Mouse (Mus musculus) kidney, embryonic 15.5 days (tissue): ENCODE results near the gene Tmem170. TPM values are rescaled to one million over a fixed set of nuclear protein-coding genes. Genes with fewer than 3 reads are reported as not detected.
"Not testable (repeated sequence)": the region's sequence is repeated elsewhere in the genome, so short reads cannot be mapped to it uniquely, and the experiment has no call there.

ENCODE experiments used
- ATAC-seq: fragments of 200-750 bp; cut with Nextera tagmentation; replicated peaks from 2 replicates; pipeline ENCODE4 v1.8.0; 2017; ENCODE audit warnings: moderate TSS enrichment; ENCODE audit not compliant: low FRiP score
- H3K27ac ChIP-seq: fragments of 300-500 bp; sonication (generic); 2 replicates; pipeline ENCODE4 v1.5.1; 2015; ENCODE audit warnings: mild to moderate bottlenecking, inconsistent platforms
- H3K27me3 ChIP-seq: fragments of 300-500 bp; sonication (generic); 2 replicates; pipeline ENCODE4 v1.6.1; 2015; ENCODE audit warnings: inconsistent platforms
- H3K36me3 ChIP-seq: fragments of 300-500 bp; sonication (generic); 2 replicates; pipeline ENCODE4 v1.6.1; 2015; ENCODE audit warnings: inconsistent platforms
- H3K4me1 ChIP-seq: fragments of 300-500 bp; sonication (generic); 2 replicates; pipeline ENCODE4 v1.6.1; 2015; ENCODE audit warnings: inconsistent platforms
- H3K4me2 ChIP-seq: fragments of 300-500 bp; sonication (generic); 2 replicates; pipeline ENCODE4 v1.6.1; 2015; ENCODE audit warnings: moderate library complexity, mild to moderate bottlenecking, inconsistent platforms
- H3K4me3 ChIP-seq: fragments of 300-500 bp; sonication (generic); replicated peaks from 2 replicates; pipeline ENCODE4 v1.5.1; 2015; ENCODE audit warnings: mild to moderate bottlenecking, inconsistent platforms
- H3K9ac ChIP-seq: fragments of 300-500 bp; sonication (generic); 2 replicates; pipeline ENCODE4 v1.6.1; 2015; ENCODE audit warnings: mild to moderate bottlenecking, inconsistent platforms
- H3K9me3 ChIP-seq: fragments of 300-500 bp; sonication (generic); replicated peaks from 2 replicates; pipeline ENCODE4 v1.6.1; 2016; ENCODE audit warnings: inconsistent platforms
- WGBS: fragments of 180-500 bp; shearing (Covaris S2); methylation state at CpG from one replicate; pipeline ENCODE4 v1.1.7; 2015; ENCODE audit warnings: mixed read lengths; 5-methylcytosine and 5-hydroxymethylcytosine counted together
- polyA plus RNA-seq: library from polyadenylated mRNA; unstranded; fragments of >200 nt; fragmentation: Nextera tagmentation; extraction: Ambion mirVana; gene quantifications from 2 replicates; pipeline ENCODE4 v1.2.1, GENCODE M21; 2015

Gene Tmem170
- polyA plus RNA-seq, 1 experiment from 2014 or later, result 13.0 TPM

DNA sequence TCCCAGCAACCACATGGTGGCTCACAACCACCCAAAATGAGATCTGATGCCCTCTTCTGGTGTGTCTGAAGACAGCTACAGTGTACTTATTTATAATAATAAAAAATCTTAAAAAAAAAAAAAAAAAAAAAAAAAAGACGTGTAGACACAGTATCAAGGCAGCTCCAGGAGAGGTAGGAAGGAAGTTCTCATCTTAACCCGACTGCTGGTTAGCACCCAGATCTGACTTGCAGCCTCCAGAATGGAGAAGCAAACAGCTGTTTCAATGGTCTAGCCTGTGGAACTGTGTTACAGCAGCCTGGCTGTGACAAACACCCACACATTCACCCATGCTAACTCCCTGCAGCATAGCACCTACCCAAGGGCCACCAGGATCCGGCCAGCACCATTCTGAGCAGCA lies 6.2 kb downstream of the Tmem170 start:
- Histone ChIP-seq H3K36me3 (peaks cover 7% of the 10 kb centered on the region), H3K27ac (no peak overlapping the region), H3K9me3 (no peaks in the 10 kb centered on the region), H3K4me3 (no peak overlapping the region), H3K27me3 (no peaks in the 10 kb centered on the region), H3K9ac (no peak overlapping the region), H3K4me1 (peaks cover 7% of the 10 kb centered on the region), H3K4me2 (no peak overlapping the region)
- WGBS, result 93% methylated on average over 3 of the region's 3 CpGs
- ATAC-seq, result no peak

- no peak overlapping the region for H3K4me2 ChIP-seq
- no peak overlapping the region for H3K9ac ChIP-seq
- no peaks in the 10 kb centered on the region for H3K9me3 ChIP-seq
- peaks cover 9% of the 10 kb centered on the region; the same call in 1 of the 2 replicates for H3K4me1 ChIP-seq
- H3K27ac ChIP-seq, result no peak overlapping the region
- H3K27me3 ChIP-seq, result no peaks in the 10 kb centered on the region
- 42% methylated on average over 2 of the region's 2 CpGs for WGBS
- ATAC-seq, result no peak
- peaks cover 20% of the 10 kb centered on the region for H3K36me3 ChIP-seq
- H3K4me3 ChIP-seq, result no peak overlapping the region
These were observed 7.9 kb downstream of the Tmem170 start for GRCm38 (mm10) chr8:111868664-111869063.

GRCm38 (mm10) chr8:111865857-111866256 lies 10.7 kb downstream of the Tmem170 start:
- Histone ChIP-seq H3K36me3 (peaks cover 20% of the 10 kb centered on the region), H3K27me3 (no peaks in the 10 kb centered on the region), H3K4me3 (no peak overlapping the region), H3K27ac (0 out of 2 replicates have a peak overlapping the region, but pooled peaks have one; percentile 2), H3K9me3 (no peaks in the 10 kb centered on the region), H3K9ac (no peak overlapping the region), H3K4me2 (no peak overlapping the region), H3K4me1 (0 out of 2 replicates have a peak, but pooled peaks cover 7% of the 10 kb centered on the region)
- 68% methylated on average over 6 of the region's 6 CpGs for WGBS
- ATAC-seq, result peak; percentile 62; the same call in 1 of the 2 replicates

DNA sequence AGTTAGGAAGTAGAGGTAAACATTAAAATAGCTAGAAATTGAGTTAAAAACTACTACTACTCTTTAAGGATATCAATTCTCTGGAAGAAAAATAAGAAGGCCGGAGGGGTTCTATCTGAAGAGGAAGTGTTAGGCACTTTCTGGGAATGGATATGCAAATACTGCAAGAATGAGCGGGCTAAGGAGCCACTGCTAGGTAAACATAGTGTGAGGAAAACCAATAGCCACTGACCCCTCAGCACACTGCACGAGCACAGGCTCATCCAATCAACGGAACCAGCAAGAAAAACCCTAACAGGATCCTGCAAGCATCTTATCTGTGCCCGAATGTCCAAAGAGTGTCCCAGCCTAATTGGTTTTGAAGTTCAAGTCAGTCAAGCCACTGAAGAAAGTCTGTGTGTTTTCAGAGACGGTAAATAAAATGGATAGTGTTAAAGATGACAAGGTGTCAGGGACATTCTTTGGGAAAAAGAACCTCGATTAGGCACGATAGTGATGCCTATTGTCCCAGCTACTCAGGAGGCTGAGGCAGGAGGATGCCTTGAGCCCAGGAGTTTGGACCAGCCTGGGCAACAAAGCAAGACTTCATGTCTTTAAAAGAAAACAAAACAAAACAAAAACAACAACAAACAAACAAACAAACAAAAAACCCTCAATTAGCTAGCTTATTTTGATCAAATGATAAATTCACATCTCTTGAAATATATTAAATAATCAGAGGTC lies 11.3 kb downstream of the Tmem170 start:
- Histone ChIP-seq H3K36me3 (peaks cover 20% of the 10 kb centered on the region), H3K9ac (no peak overlapping the region), H3K4me1 (0 out of 2 replicates have a peak, but pooled peaks cover 7% of the 10 kb centered on the region), H3K27me3 (no peaks in the 10 kb centered on the region), H3K9me3 (no peaks in the 10 kb centered on the region), H3K4me3 (no peak overlapping the region), H3K27ac (no peak overlapping the region), H3K4me2 (no peak overlapping the region)
- 86% methylated on average over 8 of the region's 8 CpGs for WGBS
- ATAC-seq, result no peak

- 0 out of 2 replicates have a peak, but pooled peaks cover 7% of the 10 kb centered on the region for H3K4me1 ChIP-seq
- no peak for ATAC-seq
- H3K9ac ChIP-seq, result no peak overlapping the region
- no peak overlapping the region for H3K4me3 ChIP-seq
- WGBS, result 78% methylated on average over 8 of the region's 8 CpGs
- no peak overlapping the region for H3K4me2 ChIP-seq
- H3K36me3 ChIP-seq, result peaks cover 20% of the 10 kb centered on the region
- no peaks in the 10 kb centered on the region for H3K9me3 ChIP-seq
- H3K27me3 ChIP-seq, result no peaks in the 10 kb centered on the region
- 0 out of 2 replicates have a peak overlapping the region, but pooled peaks have one; percentile 41 for H3K27ac ChIP-seq
These were observed 11.9 kb downstream of the Tmem170 start for GRCm38 (mm10) chr8:111864648-111865047.

- 83% methylated on average over 4 of the region's 4 CpGs for WGBS
These were observed 13.3 kb downstream of the Tmem170 start for GRCm38 (mm10) chr8:111863280-111863679.

DNA sequence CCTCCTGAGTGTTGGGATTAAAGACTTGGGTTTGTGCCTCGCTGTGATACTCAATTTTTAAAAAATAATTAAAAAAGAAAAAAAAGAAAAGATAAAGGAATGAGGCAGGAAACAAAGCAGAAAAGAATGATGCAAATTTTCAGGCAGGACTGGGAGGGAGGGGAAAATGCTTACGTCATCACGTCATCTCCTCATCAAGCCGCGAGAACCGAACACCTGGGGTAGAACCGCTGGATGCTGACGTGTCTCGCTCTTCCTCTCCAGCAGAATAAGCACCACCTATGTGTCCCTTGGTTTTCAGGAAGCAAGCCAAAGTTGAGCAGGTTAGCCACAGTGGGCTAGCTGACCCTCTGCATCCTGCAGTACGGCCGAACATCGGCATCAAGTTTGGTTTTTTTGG lies 20.6 kb downstream of the Tmem170 start:
- Histone ChIP-seq H3K36me3 (0 out of 2 replicates have a peak, but pooled peaks cover 6% of the 10 kb centered on the region), H3K4me1 (peaks cover 20% of the 10 kb centered on the region), H3K9ac (no peak overlapping the region), H3K27me3 (no peaks in the 10 kb centered on the region), H3K4me3 (no peak overlapping the region), H3K27ac (no peak overlapping the region), H3K4me2 (no peak overlapping the region), H3K9me3 (no peaks in the 10 kb centered on the region)
- 92% methylated on average over 12 of the region's 12 CpGs for WGBS
- ATAC-seq, result no peak

More at GRCm38 (mm10) chr8:111863280-111863679, 13.3 kb downstream of the Tmem170 start:
- H3K4me3 ChIP-seq, result no peak overlapping the region
- H3K27ac ChIP-seq, result peak overlapping the region; percentile 57; the same call in 1 of the 2 replicates
- no peak for ATAC-seq
- H3K9me3 ChIP-seq, result no peaks in the 10 kb centered on the region
- no peak overlapping the region for H3K4me2 ChIP-seq
- H3K27me3 ChIP-seq, result no peaks in the 10 kb centered on the region
- H3K36me3 ChIP-seq, result peaks cover 20% of the 10 kb centered on the region
- H3K9ac ChIP-seq, result no peak overlapping the region
- H3K4me1 ChIP-seq, result 0 out of 2 replicates have a peak, but pooled peaks cover 7% of the 10 kb centered on the region

GRCm38 (mm10) chr8:111853861-111854501 lies 22.6 kb downstream of the Tmem170 start, which contains the start of gene Cfdp1:
TSS of gene Cfdp1 (minus strand) at chr8:111854291.
- peak; percentile 100 for ATAC-seq
- H3K9me3 ChIP-seq, result no peaks in the 10 kb centered on the region
- peak within 1 kb of the TSS; percentile 98 for H3K4me3 ChIP-seq
- peak within 1 kb of the TSS; percentile 79 for H3K4me2 ChIP-seq
- peak within 1 kb of the TSS; percentile 65 for H3K27ac ChIP-seq
- peak within 1 kb of the TSS; percentile 92 for H3K9ac ChIP-seq
- H3K27me3 ChIP-seq, result no peaks in the 10 kb centered on the region
- H3K4me1 ChIP-seq, result peaks cover 25% of the 10 kb centered on the region
- 0 out of 2 replicates have a peak, but pooled peaks cover 6% of the 10 kb centered on the region for H3K36me3 ChIP-seq
- WGBS, result under 1% methylated on average over 53 of the region's 53 CpGs

GRCm38 (mm10) chr8:111853219-111853618 lies 23.3 kb downstream of the Tmem170 start:
- H3K4me3 ChIP-seq, result peak overlapping the region; percentile 98
- H3K27ac ChIP-seq, H3K9me3 ChIP-seq, H3K27me3 ChIP-seq, ATAC-seq, H3K36me3 ChIP-seq: not testable (repeated sequence)
- peak overlapping the region; percentile 79 for H3K4me2 ChIP-seq
- peaks cover 25% of the 10 kb centered on the region for H3K4me1 ChIP-seq
- peak overlapping the region; percentile 92 for H3K9ac ChIP-seq
- 58% methylated on average over 12 of the region's 12 CpGs for WGBS

GRCm38 (mm10) chr8:111846746-111847145 lies 29.8 kb downstream of the Tmem170 start:
- ATAC-seq, result no peak
- Histone ChIP-seq H3K4me1 (peaks cover 10% of the 10 kb centered on the region), H3K27me3 (no peaks in the 10 kb centered on the region), H3K4me3 (no peak overlapping the region), H3K9ac (no peak overlapping the region), H3K4me2 (no peak overlapping the region), H3K9me3 (no peaks in the 10 kb centered on the region), H3K36me3 (peaks cover 38% of the 10 kb centered on the region), H3K27ac (no peak overlapping the region)
- WGBS, result 91% methylated on average over 6 of the region's 6 CpGs

- 48% methylated on average over 1 of the region's 1 CpGs for WGBS
These were observed 41.0 kb downstream of the Tmem170 start for GRCm38 (mm10) chr8:111835540-111835939.

DNA sequence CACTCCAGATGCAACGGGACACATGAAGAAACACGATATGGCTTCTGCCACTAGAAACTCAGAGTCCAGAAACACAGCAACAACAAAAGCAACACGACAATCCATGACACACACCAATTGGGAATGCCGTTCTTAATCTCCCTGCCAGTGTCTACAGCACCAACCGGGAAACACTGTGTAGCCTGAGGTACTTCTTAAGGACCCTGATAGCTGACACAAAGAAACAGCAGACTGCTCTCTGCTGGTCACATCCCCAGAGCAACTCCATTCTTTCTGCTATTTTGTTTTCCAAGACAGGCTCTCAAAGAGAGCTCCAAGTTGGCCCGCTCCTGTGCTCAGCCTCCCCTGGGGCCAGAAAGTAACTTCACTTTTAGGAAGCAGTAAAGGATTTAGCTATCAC lies 42.5 kb downstream of the Tmem170 start:
- no peaks in the 10 kb centered on the region for H3K9me3 ChIP-seq
- ATAC-seq, result peak; percentile 52; the same call in 1 of the 2 replicates
- H3K36me3 ChIP-seq, result peaks cover 65% of the 10 kb centered on the region
- no peaks in the 10 kb centered on the region for H3K27me3 ChIP-seq
- H3K4me3 ChIP-seq, result no peak overlapping the region
- H3K9ac ChIP-seq, result no peak overlapping the region
- H3K27ac ChIP-seq, result peak overlapping the region; percentile 57
- 26% methylated on average over 6 of the region's 6 CpGs for WGBS
- peaks cover 32% of the 10 kb centered on the region for H3K4me1 ChIP-seq
- H3K4me2 ChIP-seq, result no peak overlapping the region

More at GRCm38 (mm10) chr8:111835540-111835939, 41.0 kb downstream of the Tmem170 start:
- H3K36me3 ChIP-seq, result peaks cover 64% of the 10 kb centered on the region
- no peaks in the 10 kb centered on the region for H3K9me3 ChIP-seq
- H3K4me1 ChIP-seq, result peaks cover 32% of the 10 kb centered on the region
- ATAC-seq, result no peak
- H3K4me2 ChIP-seq, result no peak overlapping the region
- H3K27ac ChIP-seq, result no peak overlapping the region
- H3K9ac ChIP-seq, result no peak overlapping the region
- no peak overlapping the region for H3K4me3 ChIP-seq
- H3K27me3 ChIP-seq, result no peaks in the 10 kb centered on the region
